Mouse (Mus musculus) brain, embryonic 14.5 days (tissue): ENCODE measurements around the gene Pcbp1.

ENCODE experiments used
- CTCF ChIP-seq: fragments of 200-500 bp; IDR thresholded peaks from 2 replicates; pipeline ENCODE4 v1.5.1; 2012; ENCODE audit warnings: inconsistent platforms, mild to moderate bottlenecking, moderate library complexity, borderline replicate concordance; ENCODE audit not compliant: insufficient read depth, insufficient read length; ENCODE audit errors: extremely low read depth
- POLR2A ChIP-seq: fragments of 200-500 bp; IDR thresholded peaks from 2 replicates; pipeline ENCODE4 v1.6.1; 2012; ENCODE audit warnings: mild to moderate bottlenecking, inconsistent platforms, borderline replicate concordance; ENCODE audit not compliant: poor library complexity, insufficient read depth, insufficient read length, severe bottlenecking; ENCODE audit errors: extremely low read depth

GRCm38 (mm10) chr6:86526032-86526960 is at the start of gene Pcbp1:
- TF ChIP-seq CTCF (no peak), POLR2A (peak; percentile 83)
